Mouse (Mus musculus): ENCODE measurements around the gene Nop14.

GRCm38 (mm10) chr5:34669493-34669892, 9.5 kb upstream of the Nop14 start:
- TF ChIP-seq CTCF (IDR thresholded peaks at IDR 0.05; ENCODE audit: borderline replicate concordance, insufficient read depth, low read depth, low read length) (no peak), POLR2A (IDR thresholded peaks at IDR 0.05; ENCODE audit: borderline replicate concordance, insufficient read depth, low read length) (no peak)
